ENCODE assay signal across 7 mouse cellular contexts in genomic region chr19:7217162-7217925, GRCm38 (mm10). TPM values are rescaled to one million over a fixed set of nuclear protein-coding genes. Genes with fewer than 3 reads are reported as not detected.
DNase-seq lines count a peak whose midpoint lies in the region; ATAC-seq lines count a peak whose summit lies in the region.

TSS of gene Cox8a (minus strand) at chr19:7217616.

- H3K4me2 ChIP-seq in embryonic facial prominence, embryonic 11.5 days (ENCODE audit: low read depth, low read length) = peak within 1 kb of the TSS; percentile 72
- H3K4me2 ChIP-seq in midbrain, embryonic 13.5 days (replicated peaks) = peak within 1 kb of the TSS; percentile 78

- peak; percentile 98 for DNase-seq in adrenal gland, postnatal 14 days
- DNase-seq in embryonic facial prominence, embryonic 11.5 days (ENCODE audit: low spot score) = peak; percentile 99
- DNase-seq in kidney, adult 11 months = peak; percentile 99
- peak; percentile 98 for DNase-seq in limb, embryonic 10.5 days (ENCODE audit: low spot score)
- DNase-seq in spleen, adult 12 weeks (ENCODE audit: low spot score) = peak; percentile 91

- no peaks in the 10 kb centered on the region; the same call in 1 of the 2 replicates for H3K4me1 ChIP-seq in embryonic facial prominence, embryonic 11.5 days (ENCODE audit: control insufficient read depth, insufficient read depth, low read length)
- peaks cover 26% of the 10 kb centered on the region for H3K4me1 ChIP-seq in limb, embryonic 10.5 days
- H3K4me1 ChIP-seq in midbrain, embryonic 13.5 days (replicated peaks) = peaks cover 36% of the 10 kb centered on the region

- ATAC-seq in embryonic facial prominence, embryonic 11.5 days (replicated peaks; ENCODE audit: insufficient number of reproducible peaks, low FRiP score, low TSS enrichment, low read depth) = peak; percentile 97
- ATAC-seq in granulocyte monocyte progenitor cell, adult 5-6 weeks (replicated peaks; ENCODE audit: poor library complexity, severe bottlenecking) = peak; percentile 95
- ATAC-seq in midbrain, embryonic 13.5 days = peak; percentile 98

- peaks cover 4% of the 10 kb centered on the region; the same call in 1 of the 2 replicates for H3K36me3 ChIP-seq in embryonic facial prominence, embryonic 11.5 days (replicated peaks; ENCODE audit: control insufficient read depth, insufficient read depth, low read depth, low read length)
- peaks cover 47% of the 10 kb centered on the region for H3K36me3 ChIP-seq in limb, embryonic 10.5 days
- H3K36me3 ChIP-seq in midbrain, embryonic 13.5 days = peaks cover 31% of the 10 kb centered on the region

- no peaks in the 10 kb centered on the region for H3K9me3 ChIP-seq in embryonic facial prominence, embryonic 11.5 days (replicated peaks; ENCODE audit: control insufficient read depth, low read length)
- H3K9me3 ChIP-seq in limb, embryonic 10.5 days (replicated peaks) = no peaks in the 10 kb centered on the region
- no peaks in the 10 kb centered on the region for H3K9me3 ChIP-seq in midbrain, embryonic 13.5 days

- H3K27me3 ChIP-seq in embryonic facial prominence, embryonic 11.5 days (ENCODE audit: control insufficient read depth, insufficient read depth, low read length) = no peaks in the 10 kb centered on the region
- H3K27me3 ChIP-seq in limb, embryonic 10.5 days (ENCODE audit: low read depth, poor library complexity, severe bottlenecking) = no peaks in the 10 kb centered on the region
- no peaks in the 10 kb centered on the region for H3K27me3 ChIP-seq in midbrain, embryonic 13.5 days

- WGBS in embryonic facial prominence, embryonic 11.5 days = under 1% methylated on average over 50 of the region's 50 CpGs
- whole genome bisulfite sequencing in limb, embryonic 10.5 days = under 1% methylated on average over 50 of the region's 50 CpGs
- WGBS in midbrain, embryonic 13.5 days = under 1% methylated on average over 50 of the region's 50 CpGs

- H3K9ac ChIP-seq in embryonic facial prominence, embryonic 11.5 days (replicated peaks; ENCODE audit: low read length) = peak within 1 kb of the TSS; percentile 81
- peak within 1 kb of the TSS; percentile 82 for H3K9ac ChIP-seq in midbrain, embryonic 13.5 days (replicated peaks)

- peak within 1 kb of the TSS; percentile 89 for H3K4me3 ChIP-seq in embryonic facial prominence, embryonic 11.5 days (ENCODE audit: low read depth, low read length)
- H3K4me3 ChIP-seq in limb, embryonic 10.5 days = peak within 1 kb of the TSS; percentile 93
- H3K4me3 ChIP-seq in midbrain, embryonic 13.5 days (replicated peaks) = peak within 1 kb of the TSS; percentile 82

- no peak within 1 kb of the TSS for H3K27ac ChIP-seq in embryonic facial prominence, embryonic 11.5 days (replicated peaks; ENCODE audit: low read depth, low read length)
- H3K27ac ChIP-seq in limb, embryonic 10.5 days = peak within 1 kb of the TSS; percentile 92
- peak within 1 kb of the TSS; percentile 86 for H3K27ac ChIP-seq in midbrain, embryonic 13.5 days

RNA-seq across cellular contexts. Expression of gene Cox8a, which starts in this region (rescaled TPM):
- 1,334 and 1,491 TPM in 2 replicates for total RNA-seq in adrenal gland, postnatal 14 days (2021)
- polyA plus RNA-seq in embryonic facial prominence, embryonic 11.5 days (2014; fragmentation: Nextera tagmentation; extraction: Ambion mirVana) = 741 and 769 TPM in 2 replicates
- 854 and 878 TPM in 2 replicates for total RNA-seq in granulocyte monocyte progenitor cell, adult 5-6 weeks (2014; fragmentation: Nextera tagmentation)
- 563 and 615 TPM in 2 replicates for total RNA-seq in granulocyte monocyte progenitor cell, adult 5-6 weeks (2017)
- polyA plus RNA-seq in limb, embryonic 10.5 days (2016; fragmentation: Nextera tagmentation; extraction: Ambion mirVana) = 862 and 928 TPM in 2 replicates
- 750 and 771 TPM in 2 replicates for polyA plus RNA-seq in midbrain, embryonic 13.5 days (2015; fragmentation: Nextera tagmentation; extraction: Ambion mirVana)
